Mouse (Mus musculus) ES-Bruce4 (cell line): ENCODE measurements around the gene Krba1.

Source experiments
- CTCF ChIP-seq: IDR thresholded peaks from one replicate; pipeline ENCODE4 v1.8.1; 2011; ENCODE audit warnings: low read depth, low read length
- EP300 ChIP-seq: IDR thresholded peaks from 2 replicates; pipeline ENCODE4 v1.6.1; 2011; ENCODE audit warnings: low read depth, low read length; ENCODE audit not compliant: insufficient read depth
- POLR2A ChIP-seq: IDR thresholded peaks from one replicate; pipeline ENCODE4 v1.8.1; 2011; ENCODE audit warnings: low read length; ENCODE audit not compliant: insufficient read depth

GRCm38 (mm10) chr6:48467490-48467889, 72.1 kb downstream of the Krba1 start:
- no peak for TF ChIP-seq CTCF
- no peak for TF ChIP-seq POLR2A
- no peak for TF ChIP-seq EP300
